Mouse (Mus musculus) urinary bladder, adult 18-20 months (tissue): ENCODE results near the gene Sp2.

Source experiments
- DNase-seq, 2 experiments: peaks; one replicate each; pipeline ENCODE4 v3.0.0; 2022; ENCODE audit warnings: low spot score in 2 of 2, mixed read lengths in 2 of 2

The Sp2 gene

DNA sequence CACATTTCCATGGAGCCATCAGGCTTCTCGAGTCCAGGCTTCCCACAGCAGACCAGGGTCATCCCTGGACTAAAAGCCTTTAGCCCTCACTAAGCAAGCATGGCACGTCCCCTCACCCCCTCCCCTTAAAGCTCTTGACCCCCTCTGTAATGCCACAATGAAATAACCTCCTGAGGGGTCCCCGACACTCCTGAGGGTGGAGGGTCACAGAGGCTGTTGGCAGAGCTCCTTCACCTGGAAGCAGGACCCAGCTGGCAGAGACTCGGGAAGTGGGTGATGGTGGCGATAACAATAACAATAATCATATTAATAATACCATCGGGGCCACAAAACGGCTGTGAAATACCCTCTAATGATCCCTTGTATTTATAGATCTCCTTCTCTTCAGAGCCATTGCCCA is at the start of gene Sp2:
Sp2 (minus strand) TSS at position 101 of the 400 bp plus-strand sequence.
- no peak for DNase-seq

DNA sequence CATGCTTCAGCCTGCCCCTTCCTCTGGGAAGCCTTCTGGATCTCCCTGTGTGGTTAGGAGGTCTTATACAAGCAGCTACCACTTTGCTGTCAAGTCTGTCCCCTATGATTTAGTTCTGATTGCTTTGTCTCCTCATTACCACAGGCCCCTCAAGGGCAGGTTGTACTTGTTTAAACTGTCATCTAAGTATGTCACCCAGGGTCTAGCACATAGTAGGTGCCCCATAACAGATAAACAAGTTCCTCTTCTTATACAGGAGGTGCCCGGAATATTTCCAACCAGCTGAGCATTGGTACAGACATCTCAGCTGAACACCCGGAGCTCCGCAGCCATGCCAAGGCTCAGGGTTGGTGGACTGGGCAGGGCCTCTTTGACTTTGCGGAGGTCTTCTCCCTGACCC is 49.7 kb upstream of the Sp2 start:
- no peak for DNase-seq

DNA sequence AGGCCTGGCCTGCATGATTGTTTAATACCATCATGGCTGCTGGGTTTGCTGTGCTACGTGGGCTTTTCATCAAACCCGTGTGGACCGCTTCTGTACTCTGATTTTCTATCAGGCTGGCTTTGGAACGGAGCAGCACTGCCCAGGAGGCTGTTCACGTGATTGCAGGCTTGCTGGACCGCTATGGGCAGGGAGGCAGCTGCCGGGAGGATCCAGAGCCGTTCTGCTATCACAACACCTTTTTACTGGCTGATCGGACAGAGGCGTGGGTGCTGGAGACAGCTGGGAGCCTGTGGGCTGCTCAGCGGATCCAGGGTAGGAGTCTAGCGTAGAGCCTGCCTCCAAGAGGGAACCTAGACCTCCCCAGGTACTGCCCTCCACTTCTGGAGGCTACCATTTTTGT is 49.2 kb upstream of the Sp2 start:
- DNase-seq, result no peak

DNA sequence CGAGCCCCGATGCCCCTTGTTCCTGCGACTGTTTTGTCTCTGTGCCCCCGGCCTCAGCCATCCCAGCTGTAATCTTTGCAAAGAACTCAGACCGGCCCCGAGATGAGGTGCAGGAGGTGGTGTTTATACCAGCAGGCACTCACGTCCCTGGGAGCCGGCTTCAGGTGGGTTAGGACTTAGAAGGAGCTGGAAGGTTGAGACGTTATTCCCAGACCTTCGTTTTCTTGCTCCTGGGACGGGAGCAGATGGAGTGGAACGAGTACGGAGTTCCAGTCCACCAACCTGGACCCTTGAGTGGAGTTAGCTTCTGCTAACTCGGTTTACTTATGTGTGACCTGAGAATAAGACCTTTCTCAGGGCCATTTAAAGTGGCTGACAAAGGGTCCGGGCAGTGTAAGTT is 47.7 kb upstream of the Sp2 start:
- DNase-seq, result no peak

DNA sequence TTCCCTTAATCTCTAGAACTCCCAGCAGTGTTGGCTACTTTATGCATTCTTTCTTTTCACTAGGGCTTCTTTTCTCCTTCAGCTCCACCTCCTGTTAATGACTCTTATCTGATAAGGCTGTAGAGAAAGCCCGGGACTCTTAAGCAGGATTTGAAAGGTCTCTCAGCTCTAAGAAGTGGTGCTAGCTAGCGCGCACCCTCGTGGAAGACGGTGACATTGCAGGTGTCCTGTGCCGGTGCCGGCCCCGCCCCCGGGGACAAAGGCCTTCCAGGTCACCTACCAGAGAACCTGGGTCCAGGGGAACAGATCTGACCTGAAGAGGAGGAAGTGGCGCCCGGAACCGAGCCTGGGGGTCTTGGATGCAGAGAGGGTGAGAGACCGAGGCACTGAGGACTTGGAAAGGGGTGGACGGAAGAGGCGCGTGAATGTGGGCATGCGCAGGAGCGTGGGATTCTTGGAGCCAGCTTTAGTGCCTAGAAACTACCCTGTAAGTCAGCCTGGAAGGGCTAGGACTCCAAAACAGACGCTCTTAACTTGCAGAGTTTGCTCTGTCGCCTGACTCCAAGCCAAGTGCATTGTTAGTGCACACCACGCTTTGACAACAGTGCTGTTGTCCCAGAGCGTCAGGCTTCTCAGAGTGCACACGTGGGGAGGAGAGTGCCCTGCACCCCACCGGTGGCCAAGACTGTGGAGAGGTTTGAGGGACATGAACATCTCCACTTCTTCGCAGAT is 47.1 kb upstream of the Sp2 start, which contains the start of gene Scrn2:
Scrn2 (plus strand) TSS at position 253 of the 732 bp plus-strand sequence.
- DNase-seq, result peak; percentile 69 to 92

DNA sequence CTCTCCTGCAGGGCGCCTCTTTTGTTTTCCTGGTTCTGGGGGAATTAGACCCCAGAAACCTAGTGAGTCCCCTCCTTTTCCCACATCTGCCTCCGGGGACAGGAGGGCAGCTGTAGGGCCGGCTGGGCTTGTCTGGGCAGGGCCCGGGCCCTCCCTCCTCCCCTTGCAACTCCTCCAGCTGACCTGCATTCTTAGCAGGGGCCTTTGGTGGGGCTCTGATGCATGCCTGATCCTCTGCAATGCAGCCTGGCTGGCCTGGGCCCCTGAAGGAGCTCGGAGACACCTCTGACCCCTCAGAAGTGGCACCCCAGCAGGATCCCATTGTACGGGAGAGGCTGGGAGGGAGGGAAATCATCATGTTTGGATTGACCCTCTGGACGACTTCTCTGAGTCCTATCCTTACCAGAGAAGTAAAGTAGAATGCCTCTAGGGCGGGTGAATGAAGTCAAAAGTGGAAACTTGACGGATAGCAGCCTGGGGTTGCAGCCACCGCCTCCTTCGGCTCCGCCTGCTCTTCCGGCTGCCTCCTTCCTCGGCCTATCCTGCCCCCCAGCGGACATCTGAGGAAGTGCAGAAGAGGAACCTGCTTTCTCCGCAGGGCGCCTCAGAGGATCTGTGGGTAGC is 43.1 kb upstream of the Sp2 start:
- peak; percentile 68 to 74 for DNase-seq

DNA sequence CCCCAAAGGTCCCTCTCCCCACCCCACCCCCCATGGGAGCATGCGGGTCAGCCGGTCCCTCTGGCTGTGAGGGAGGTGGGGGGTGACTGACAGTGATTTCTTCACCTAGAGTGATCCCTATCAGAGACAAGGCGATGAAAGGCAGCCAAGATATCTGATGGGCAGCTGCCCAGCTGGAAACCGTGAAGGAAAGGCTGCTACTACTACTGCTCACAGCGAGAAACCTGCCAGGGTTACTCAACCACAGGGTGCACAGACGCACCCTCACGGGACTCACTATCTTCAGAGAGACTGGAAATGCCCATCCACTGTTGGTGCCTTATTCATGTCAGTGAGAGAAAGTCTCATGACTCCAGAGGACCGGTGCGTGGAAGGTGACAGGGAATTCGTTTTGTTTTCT is 42.2 kb upstream of the Sp2 start:
- peak; percentile 57 to 65 for DNase-seq

DNA sequence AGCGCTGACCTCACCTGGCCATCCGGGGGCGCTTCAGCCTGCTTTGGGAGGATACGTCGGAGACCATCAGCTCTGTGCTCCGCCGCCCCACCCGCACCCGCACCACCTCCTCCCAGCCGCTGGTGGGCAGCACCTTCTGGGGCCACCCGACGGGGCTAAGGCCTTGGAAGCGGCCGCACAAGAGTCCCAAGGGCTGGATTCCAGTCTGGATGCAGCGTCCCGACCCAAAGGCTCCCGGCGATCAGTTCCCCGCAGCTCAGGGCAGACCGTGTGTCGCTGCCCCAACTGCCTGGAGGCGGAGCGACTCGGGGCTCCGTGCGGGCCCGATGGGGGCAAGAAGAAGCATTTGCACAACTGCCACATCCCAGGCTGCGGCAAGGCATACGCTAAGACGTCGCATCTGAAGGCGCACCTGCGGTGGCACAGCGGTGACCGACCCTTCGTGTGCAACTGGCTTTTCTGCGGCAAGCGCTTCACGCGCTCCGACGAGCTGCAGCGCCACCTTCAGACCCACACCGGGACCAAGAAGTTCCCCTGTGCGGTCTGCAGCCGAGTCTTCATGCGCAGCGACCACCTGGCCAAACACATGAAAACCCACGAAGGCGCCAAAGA is 39.2 kb upstream of the Sp2 start:
- DNase-seq, result peak; percentile 26 to 67

DNA sequence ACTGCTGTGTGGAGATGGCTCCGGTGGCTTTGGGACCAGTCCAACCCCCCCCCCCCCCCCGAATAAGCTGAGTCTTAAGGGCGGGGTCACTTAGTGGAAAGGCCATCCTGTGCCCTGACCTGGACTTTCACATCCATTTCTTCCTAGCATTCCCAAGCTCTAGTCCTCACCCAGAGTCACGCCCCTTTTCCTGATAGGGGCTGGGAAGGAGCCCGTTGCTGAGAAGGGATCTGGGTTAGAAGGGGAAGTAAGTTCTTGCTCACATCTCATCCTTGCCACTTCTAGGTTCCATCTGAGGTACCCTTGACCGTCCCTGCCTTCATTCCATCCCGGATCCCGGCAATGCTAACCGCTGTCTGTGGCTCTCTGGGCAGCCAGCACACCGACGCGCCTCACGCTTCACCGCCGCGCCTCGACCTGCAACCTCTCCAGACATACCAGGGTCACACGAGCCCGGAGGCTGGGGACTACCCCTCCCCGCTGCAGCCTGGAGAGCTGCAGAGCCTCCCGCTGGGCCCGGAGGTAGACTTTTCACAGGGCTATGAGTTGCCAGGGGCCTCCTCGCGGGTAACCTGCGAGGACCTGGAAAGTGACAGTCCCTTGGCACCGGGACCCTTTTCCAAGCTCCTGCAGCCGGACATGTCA is 38.5 kb upstream of the Sp2 start:
- DNase-seq, result peak in 1 of 2 experiments; percentile 25

DNA sequence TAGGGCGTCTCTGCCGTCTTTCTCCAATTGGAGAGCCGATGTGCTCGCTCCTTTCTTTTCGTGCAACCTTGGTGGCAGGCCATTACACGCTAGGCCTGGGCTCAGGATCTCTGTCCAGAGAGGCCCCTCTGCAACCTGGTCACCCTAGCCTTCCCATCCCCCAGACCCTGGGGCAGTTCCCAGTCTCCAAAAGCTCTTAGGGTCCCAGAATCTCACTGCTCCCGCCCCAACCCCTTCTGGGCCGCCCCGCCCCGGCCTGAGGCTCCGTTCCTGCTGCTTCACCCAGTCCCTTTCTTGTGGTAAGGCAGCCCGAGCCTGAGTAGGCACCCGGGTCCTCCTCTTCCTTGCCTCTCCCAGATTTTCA is 36.6 kb upstream of the Sp2 start:
- no peak for DNase-seq

DNA sequence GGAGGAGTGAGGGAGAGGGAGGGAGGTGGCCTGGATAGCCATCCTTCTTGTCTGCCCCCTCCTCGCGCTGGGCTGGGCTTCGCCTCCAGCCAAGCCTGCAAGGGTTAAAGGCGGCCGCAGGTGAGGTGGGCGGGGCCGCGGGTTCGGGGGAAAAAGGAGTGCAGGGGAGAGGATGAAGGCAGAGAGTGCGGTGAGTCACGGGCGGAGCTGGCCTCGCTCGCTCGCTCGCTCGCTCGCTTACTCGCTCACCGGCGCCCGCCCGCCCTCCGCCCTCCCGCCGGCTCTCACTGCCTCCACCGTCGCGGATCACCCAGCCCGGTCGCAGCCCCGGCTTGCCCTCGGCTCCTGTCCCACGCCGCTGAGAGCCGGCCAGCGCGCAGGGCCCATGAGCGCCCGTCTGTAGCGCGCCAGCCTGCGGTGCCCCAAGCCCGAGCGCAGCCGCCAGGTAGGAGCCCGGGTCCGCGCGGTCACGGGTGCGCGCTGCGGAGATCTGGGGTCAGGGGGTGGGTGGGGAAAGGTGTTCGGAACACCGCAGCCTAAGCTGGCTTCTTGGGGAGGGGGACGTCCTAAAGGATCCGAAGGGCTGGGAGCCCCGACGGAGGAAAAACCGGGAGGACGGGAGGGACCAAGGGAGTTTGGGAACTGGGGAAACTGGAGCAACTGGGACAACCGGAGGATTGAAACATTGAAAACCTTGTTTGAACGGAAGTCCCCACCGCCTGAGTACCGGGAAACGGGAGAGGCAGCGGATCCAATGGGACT is 36.0 kb upstream of the Sp2 start:
- peak; percentile 67 to 73 for DNase-seq

DNA sequence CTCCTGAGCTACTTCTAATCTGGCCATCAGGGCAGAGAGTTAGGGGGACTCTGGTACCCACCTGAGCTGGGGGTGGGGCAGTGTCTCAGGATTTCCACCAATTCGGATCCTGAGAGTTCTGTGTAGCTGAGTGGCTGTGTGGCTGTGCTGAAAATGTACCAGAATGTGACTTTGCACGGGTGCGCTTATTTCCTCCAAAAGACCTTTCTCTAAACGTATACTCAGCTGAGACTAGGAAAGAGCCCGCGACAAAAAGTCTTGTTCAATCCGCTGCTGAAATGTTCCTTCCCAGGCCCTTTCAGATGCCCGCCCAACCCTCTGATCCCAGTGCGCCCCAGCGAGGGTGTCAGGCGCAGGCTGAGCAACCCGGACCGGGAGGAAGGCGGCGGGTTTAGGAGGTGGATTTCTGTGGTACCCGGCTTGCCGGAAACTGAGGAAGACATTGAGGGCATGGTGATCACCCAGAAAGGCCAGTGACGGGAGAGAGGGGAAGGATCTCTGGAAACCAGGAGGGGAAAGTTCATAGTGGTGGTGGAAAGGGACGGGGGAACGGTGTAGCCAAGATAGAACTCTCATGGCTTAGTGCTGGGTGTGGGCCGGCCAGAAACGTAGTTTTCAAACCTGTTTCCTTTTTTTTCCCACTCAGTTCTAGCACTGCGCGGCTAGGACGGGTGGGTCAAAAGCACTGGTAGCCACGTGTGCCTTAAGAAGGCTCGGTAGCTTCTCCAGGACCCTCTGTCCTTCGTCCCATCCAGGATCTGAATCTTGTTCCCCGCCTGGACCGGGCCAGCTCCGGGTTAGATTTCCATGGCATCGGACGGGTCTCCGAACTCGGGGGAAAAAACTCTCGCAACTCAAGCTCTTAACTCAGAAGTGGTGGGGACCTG is 35.2 kb upstream of the Sp2 start:
- DNase-seq, result peak in 1 of 2 experiments; percentile 45

DNA sequence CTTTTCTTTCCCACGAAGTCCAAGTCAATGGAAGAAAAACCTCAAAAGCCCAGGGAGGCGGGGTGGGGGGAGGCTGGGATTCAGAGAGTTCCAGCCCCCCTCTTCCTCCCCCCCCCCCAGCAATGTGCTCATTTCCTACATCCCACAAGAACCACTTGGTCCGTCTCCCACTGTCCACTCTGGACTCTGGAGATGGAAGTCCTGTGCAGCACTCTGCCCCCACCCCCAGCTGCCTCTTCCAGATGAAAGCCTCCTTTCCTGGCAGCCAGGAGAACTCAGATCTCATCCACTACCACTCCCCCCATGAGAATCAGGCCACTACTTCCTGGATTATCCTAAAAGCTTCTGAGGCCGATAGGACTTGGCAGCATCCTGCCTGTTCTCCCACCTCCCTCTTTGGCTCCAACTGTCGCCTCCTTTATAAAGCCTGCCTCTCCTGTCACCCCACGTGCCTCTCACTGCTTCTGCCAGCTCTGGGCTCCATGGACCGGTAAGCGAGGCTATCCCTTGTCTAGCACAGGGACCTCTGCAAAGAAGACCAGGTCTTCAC is 30.4 kb upstream of the Sp2 start, which contains the start of gene Sp6:
Sp6 (plus strand) TSS at position 274 of the 550 bp plus-strand sequence.
- DNase-seq, result no peak

DNA sequence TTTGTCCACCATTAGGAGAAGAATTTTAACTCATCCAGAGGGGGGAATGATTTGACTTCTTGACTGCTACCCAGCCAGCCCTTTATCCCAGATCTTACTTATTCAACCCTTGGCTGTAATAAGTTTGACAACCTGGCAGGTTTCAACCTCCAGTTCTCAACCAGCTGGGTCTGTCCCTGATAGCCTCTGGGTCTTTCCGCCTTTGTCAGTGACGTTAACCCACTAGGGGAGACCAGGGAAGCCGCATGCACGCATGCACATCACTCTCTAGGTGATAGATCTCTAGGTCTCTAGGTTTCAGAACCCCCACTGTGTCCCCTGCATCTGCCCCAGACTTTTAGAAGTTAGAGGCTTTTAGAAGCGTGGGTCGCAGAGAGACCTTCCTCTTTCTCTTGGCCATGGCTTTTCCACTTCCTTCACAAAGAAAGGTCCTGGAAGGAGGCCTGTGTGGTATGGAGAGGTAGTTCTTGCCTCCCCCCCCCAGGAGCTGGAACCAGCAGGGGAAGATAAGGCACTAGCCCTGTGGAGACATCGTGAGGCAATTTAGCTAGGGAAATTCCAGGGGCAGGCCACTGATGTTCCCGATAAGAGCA is 26.5 kb upstream of the Sp2 start:
- DNase-seq, result no peak

DNA sequence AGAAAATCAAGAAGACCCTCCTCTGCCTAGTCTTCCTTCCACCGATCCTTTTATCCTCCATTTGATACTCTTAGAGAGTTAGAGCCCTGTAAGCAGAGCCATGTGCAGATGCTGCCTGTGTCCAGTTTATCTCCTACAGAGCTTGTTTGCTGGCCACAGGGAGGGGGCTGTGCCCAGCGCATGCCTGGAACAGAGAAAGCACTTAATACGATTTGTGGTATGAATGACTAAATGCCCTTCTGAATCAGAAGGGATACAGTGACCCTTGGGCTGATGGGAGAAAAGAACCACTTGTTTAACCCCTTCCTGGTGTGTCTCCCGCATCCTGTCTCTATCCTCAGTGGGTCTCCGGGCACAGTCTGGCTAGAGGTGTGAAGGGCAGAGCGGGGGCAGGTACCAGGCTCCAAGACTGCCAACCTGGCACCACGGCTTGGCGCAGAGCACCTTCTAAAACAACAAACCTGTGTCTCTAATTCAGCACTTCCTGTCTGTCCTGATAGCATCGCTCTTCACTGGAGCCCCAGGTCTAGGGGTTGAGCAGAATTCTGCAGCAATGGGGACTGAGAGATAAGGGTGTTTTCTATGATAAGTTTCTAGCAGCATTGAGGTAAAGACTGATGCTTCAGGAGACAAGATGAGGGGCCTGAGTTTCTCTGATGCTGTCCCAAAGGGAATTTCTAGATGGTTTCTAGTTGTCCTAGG is 24.5 kb upstream of the Sp2 start:
- no peak for DNase-seq

DNA sequence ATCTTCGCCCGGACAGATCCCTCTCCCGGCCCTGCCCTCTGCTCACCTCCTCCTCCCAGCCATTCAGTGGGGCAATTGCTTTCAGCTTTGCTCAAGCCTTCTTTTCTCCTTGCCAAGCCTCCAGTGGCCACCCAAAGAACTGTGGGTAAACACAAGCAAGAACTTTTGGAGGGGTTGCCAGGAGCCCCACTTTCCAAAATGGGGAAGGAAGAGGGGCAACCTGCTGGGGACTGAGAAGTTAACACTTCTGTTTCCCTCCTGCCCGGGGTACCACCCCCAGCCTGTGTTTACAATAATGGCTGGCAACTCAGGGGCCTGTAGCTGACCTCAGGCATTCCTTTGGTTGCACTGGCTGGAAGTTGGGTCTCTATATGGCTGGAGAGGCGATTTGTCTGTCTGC is 20.4 kb upstream of the Sp2 start:
- DNase-seq, result no peak

DNA sequence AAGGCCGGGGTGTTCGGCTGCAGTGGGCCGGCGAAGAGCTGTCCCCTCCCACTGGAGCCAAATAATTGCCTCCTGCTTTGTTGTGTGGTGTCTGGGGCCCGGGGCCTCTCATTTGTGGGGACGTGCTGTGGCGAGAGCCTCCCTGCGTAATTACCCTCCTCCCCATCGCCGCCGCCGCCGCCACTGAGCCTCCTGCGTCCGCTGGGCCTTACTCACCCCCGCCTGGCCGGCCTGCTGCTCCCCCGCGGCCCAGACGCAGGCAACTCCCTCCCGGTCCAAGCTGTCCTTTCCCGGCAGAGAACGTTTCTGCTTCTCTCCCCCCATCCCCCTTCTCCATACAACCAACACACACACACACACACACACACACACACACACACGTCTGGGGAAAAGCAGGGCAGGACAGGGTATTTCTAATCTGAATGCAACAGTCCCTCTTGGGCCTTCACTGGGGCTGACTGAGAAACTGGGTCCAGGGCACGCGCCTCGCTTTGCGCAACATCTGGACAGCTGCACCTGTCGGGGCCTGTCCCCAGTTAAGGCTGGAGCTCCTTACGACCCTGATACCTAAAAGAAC is 14.7 kb upstream of the Sp2 start:
- DNase-seq, result peak in 1 of 2 experiments; percentile 48

DNA sequence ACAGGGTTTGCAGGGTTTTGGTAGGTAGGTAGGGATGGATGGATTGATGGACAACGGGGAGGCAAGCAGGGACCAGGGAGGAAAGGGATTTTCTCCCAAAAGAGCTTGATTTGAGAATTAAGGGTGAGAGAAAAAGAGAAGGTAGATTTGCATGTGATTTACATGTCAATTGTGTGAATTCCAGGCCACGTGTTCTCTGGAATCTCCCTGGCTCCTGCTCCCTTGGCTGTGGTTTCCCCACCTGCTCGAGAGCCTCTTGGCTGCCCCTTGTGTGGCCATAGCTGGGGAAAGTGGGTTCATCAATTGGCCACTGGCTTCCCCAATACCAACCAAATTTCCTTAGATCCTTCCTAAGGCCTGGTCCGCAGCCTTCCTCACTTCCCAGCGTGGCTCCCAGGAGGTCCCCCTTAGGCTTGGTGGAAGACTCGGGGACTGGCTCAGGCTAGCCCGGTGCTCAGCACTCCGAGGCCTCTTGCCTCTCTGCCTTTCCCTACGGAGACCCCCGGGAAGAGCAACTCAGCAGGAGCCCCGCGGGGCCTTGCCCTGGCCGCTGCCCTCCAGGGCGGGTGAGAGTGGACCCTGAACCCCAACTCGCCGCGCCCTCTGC is 14.1 kb upstream of the Sp2 start:
- no peak for DNase-seq
